Mouse (Mus musculus) CH12.LX (cell line): Measurements from ENCODE around the gene Efcab5. TPM values are rescaled to one million over a fixed set of nuclear protein-coding genes. Genes with fewer than 3 reads are reported as not detected.

Experiments
- DNase-seq: peaks from one replicate; pipeline ENCODE4 v3.0.0-alpha.2; 2013; ENCODE audit errors: extremely low read depth
- H3K27ac ChIP-seq: 2 replicates; pipeline ENCODE4 v1.5.1; 2012; ENCODE audit warnings: low read depth, mild to moderate bottlenecking, control low read depth, moderate library complexity; ENCODE audit not compliant: insufficient read depth
- H3K27me3 ChIP-seq: replicated peaks from 2 replicates; pipeline ENCODE3; 2012; ENCODE audit warnings: inconsistent platforms
- H3K36me3 ChIP-seq, 2 experiments: replicated peaks in 1 of 2; 2 replicates each; pipeline versions ENCODE3 to v1.6.1; 2012; ENCODE audit warnings: inconsistent platforms in 1 of 2, low read length in 1 of 2, mild to moderate bottlenecking in 1 of 2, mixed read lengths in 1 of 2, moderate library complexity in 1 of 2; ENCODE audit not compliant: control insufficient read depth in 1 of 2, insufficient read depth in 1 of 2
- H3K4me1 ChIP-seq, 2 experiments: 2 replicates each; pipeline ENCODE4 v1.6.1; 2012; ENCODE audit warnings: inconsistent platforms in 1 of 2, moderate library complexity in 1 of 2; ENCODE audit not compliant: insufficient read depth in 2 of 2, control insufficient read depth in 1 of 2
- H3K4me2 ChIP-seq: 2 replicates; pipeline ENCODE4 v1.6.1; 2012; ENCODE audit warnings: low read depth, mild to moderate bottlenecking, control low read depth; ENCODE audit not compliant: poor library complexity, insufficient read depth, severe bottlenecking
- H3K4me3 ChIP-seq, 3 experiments: fragments of 150-350 bp in 1 of 3; sonication (generic) in 1 of 3; replicated peaks in 1 of 3; 2 replicates each; pipeline versions ENCODE3 to v1.5.1; 2011 to 2012; ENCODE audit warnings: low read depth in 2 of 3, low read length in 2 of 3, mild to moderate bottlenecking in 2 of 3, moderate library complexity in 2 of 3, control low read depth in 1 of 3, improper control_type of control experiment in 1 of 3, inconsistent platforms in 1 of 3, mixed read lengths in 1 of 3; ENCODE audit not compliant: poor library complexity in 1 of 3
- H3K79me2 ChIP-seq: replicated peaks from 2 replicates; pipeline ENCODE4 v1.6.1; 2012; ENCODE audit warnings: mild to moderate bottlenecking, moderate library complexity; ENCODE audit not compliant: control insufficient read depth, poor library complexity, insufficient read depth, severe bottlenecking; ENCODE audit errors: extremely low read depth
- H3K9ac ChIP-seq: 2 replicates; pipeline ENCODE4 v1.6.1; 2012; ENCODE audit warnings: low read depth, mild to moderate bottlenecking, control low read depth, moderate library complexity; ENCODE audit not compliant: insufficient read depth
- H3K9me3 ChIP-seq: replicated peaks from 2 replicates; pipeline ENCODE3; 2012; ENCODE audit warnings: low read length, inconsistent platforms, mixed read lengths
- BHLHE40 ChIP-seq: IDR thresholded peaks from 2 replicates; pipeline ENCODE4 v1.6.1; 2011; ENCODE audit warnings: mild to moderate bottlenecking, low read depth, low read length, improper control_type of control experiment
- CHD1 ChIP-seq: IDR thresholded peaks from 2 replicates; pipeline ENCODE4 v1.6.1; 2012; ENCODE audit warnings: low read depth, low read length, improper control_type of control experiment, inconsistent platforms
- CHD2 ChIP-seq: IDR thresholded peaks from 2 replicates; pipeline ENCODE4 v1.6.1; 2011; ENCODE audit warnings: low read length, improper control_type of control experiment
- E2F4 ChIP-seq: IDR thresholded peaks from 2 replicates; pipeline ENCODE4 v1.6.1; 2011; ENCODE audit warnings: low read depth, low read length, improper control_type of control experiment; ENCODE audit not compliant: insufficient replicate concordance
- ELF1 ChIP-seq: IDR thresholded peaks from 2 replicates; pipeline ENCODE4 v1.6.1; 2014; ENCODE audit warnings: low read depth, mild to moderate bottlenecking, inconsistent platforms, low read length, improper control_type of control experiment
- ETS1 ChIP-seq: conservative IDR thresholded peaks from 2 replicates; pipeline ENCODE4 v1.6.1; 2012; ENCODE audit warnings: low read depth, mild to moderate bottlenecking, inconsistent platforms, low read length, improper control_type of control experiment, moderate library complexity
- GABPA ChIP-seq: IDR thresholded peaks from 2 replicates; pipeline ENCODE4 v1.6.1; 2012; ENCODE audit warnings: low read depth, low read length, improper control_type of control experiment, inconsistent platforms; ENCODE audit not compliant: insufficient replicate concordance
- HCFC1 ChIP-seq: IDR thresholded peaks from 2 replicates; pipeline ENCODE4 v1.6.1; 2012; ENCODE audit warnings: low read depth, mild to moderate bottlenecking, inconsistent platforms, low read length, improper control_type of control experiment
- IRF4 ChIP-seq: IDR thresholded peaks from 2 replicates; pipeline ENCODE4 v1.6.1; 2014; ENCODE audit warnings: low read depth, mild to moderate bottlenecking, inconsistent platforms, low read length, improper control_type of control experiment
- KAT2A ChIP-seq: IDR thresholded peaks from 2 replicates; pipeline ENCODE4 v1.6.1; 2012; ENCODE audit warnings: low read length, improper control_type of control experiment, inconsistent platforms; ENCODE audit not compliant: insufficient replicate concordance
- MAFK ChIP-seq: IDR thresholded peaks from 2 replicates; pipeline ENCODE4 v1.6.1; 2011; ENCODE audit warnings: low read length, improper control_type of control experiment; ENCODE audit not compliant: insufficient replicate concordance
- MAZ ChIP-seq: IDR thresholded peaks from 2 replicates; pipeline ENCODE4 v1.6.1; 2012; ENCODE audit warnings: low read depth, mild to moderate bottlenecking, inconsistent platforms, low read length, improper control_type of control experiment, moderate library complexity
- MEF2A ChIP-seq: IDR thresholded peaks from 2 replicates; pipeline ENCODE4 v1.6.1; 2014; ENCODE audit warnings: low read depth, mild to moderate bottlenecking, inconsistent platforms, low read length, improper control_type of control experiment, borderline replicate concordance
- MXI1 ChIP-seq: IDR thresholded peaks from 2 replicates; pipeline ENCODE4 v1.6.1; 2011; ENCODE audit warnings: mild to moderate bottlenecking, low read depth, low read length, improper control_type of control experiment
- NELFE ChIP-seq: IDR thresholded peaks from 2 replicates; pipeline ENCODE4 v1.6.1; 2011; ENCODE audit warnings: low read depth, low read length, improper control_type of control experiment
- NRF1 ChIP-seq: IDR thresholded peaks from 2 replicates; pipeline ENCODE4 v1.6.1; 2014; ENCODE audit warnings: low read depth, mild to moderate bottlenecking, inconsistent platforms, low read length, improper control_type of control experiment, moderate library complexity
- PAX5 ChIP-seq: IDR thresholded peaks from 2 replicates; pipeline ENCODE4 v1.6.1; 2012; ENCODE audit warnings: low read length, inconsistent platforms, mixed read lengths
- POLR2A ChIP-seq: IDR thresholded peaks from 2 replicates; pipeline ENCODE4 v1.6.1; 2011; ENCODE audit warnings: low read depth, mild to moderate bottlenecking, improper control_type of control experiment, low read length
- POLR2AphosphoS2 ChIP-seq: IDR thresholded peaks from 2 replicates; pipeline ENCODE4 v1.6.1; 2011; ENCODE audit warnings: low read depth, low read length, improper control_type of control experiment
- SIN3A ChIP-seq: IDR thresholded peaks from 2 replicates; pipeline ENCODE4 v1.6.1; 2012; ENCODE audit warnings: low read length, improper control_type of control experiment, inconsistent platforms
- TBP ChIP-seq: conservative IDR thresholded peaks from 2 replicates; pipeline ENCODE4 v1.6.1; 2011; ENCODE audit warnings: low read depth, low read length, improper control_type of control experiment
- TCF12 ChIP-seq: IDR thresholded peaks from 2 replicates; pipeline ENCODE4 v1.6.1; 2014; ENCODE audit warnings: low read depth, mild to moderate bottlenecking, inconsistent platforms, low read length, improper control_type of control experiment
- UBTF ChIP-seq: IDR thresholded peaks from 2 replicates; pipeline ENCODE4 v1.6.1; 2012; ENCODE audit warnings: low read depth, mild to moderate bottlenecking, inconsistent platforms, low read length, improper control_type of control experiment, moderate library complexity
- USF1 ChIP-seq: IDR thresholded peaks from 2 replicates; pipeline ENCODE4 v1.6.1; 2014; ENCODE audit warnings: low read depth, mild to moderate bottlenecking, inconsistent platforms, low read length, improper control_type of control experiment
- USF2 ChIP-seq: conservative IDR thresholded peaks from 2 replicates; pipeline ENCODE4 v1.6.1; 2011; ENCODE audit warnings: low read depth, low read length, improper control_type of control experiment
- ZMIZ1 ChIP-seq: IDR thresholded peaks from 2 replicates; pipeline ENCODE4 v1.6.1; 2012; ENCODE audit warnings: low read depth, mild to moderate bottlenecking, inconsistent platforms, low read length, improper control_type of control experiment
- dilution Hi-C: fragments of 300-500 bp; cut with MboI; formaldehyde crosslinking; loops from 2 replicates; pipeline ENCODE4 v1.14.3; 2020; ENCODE audit warnings: low sequenced_read_pairs; ENCODE audit not compliant: extremely low pct_unique_long_range_greater_than_20kb, extremely low pct_ligation_motif_present
- in situ Hi-C: fragments of 300-500 bp; cut with MboI; formaldehyde crosslinking; loops from 3 replicates; pipeline ENCODE4 v1.14.3; 2019; ENCODE audit warnings: low sequenced_read_pairs, low pct_ligation_motif_present, low pct_unique_long_range_greater_than_20kb, mixed read lengths
- polyA plus RNA-seq: library from polyadenylated mRNA; unstranded; fragments of >175 nt; gene quantifications from 2 replicates; pipeline ENCODE4 v1.2.1, GENCODE M21; 2012; ENCODE audit warnings: low read depth; ENCODE audit not compliant: insufficient read length
- total RNA-seq, 2 experiments: library from RNA; depleted of rRNA; stranded (reverse); fragments of 300-350 nt in 1 of 2; fragments of >200 nt in 1 of 2; gene quantifications; 2 replicates each; pipeline ENCODE4 v1.2.3; 2012 to 2014

Efcab5 gene
- total and polyA plus RNA-seq, 3 experiments: 0.24 to 0.43 (median 0.38) TPM

GRCm38 (mm10) chr11:77078273-77079134 is 110.3 kb downstream of the Efcab5 start, which contains the start of gene Nsrp1:
TSS of gene Nsrp1 (minus strand) at chr11:77078435.
- peak within 1 kb of the TSS; percentile 72 for H3K4me2 ChIP-seq
- peak within 1 kb of the TSS; percentile 81 to 89 (median 83) for H3K4me3 ChIP-seq
- dilution Hi-C loops (no loop called here), in situ Hi-C loops (no loop called here)
- H3K79me2 ChIP-seq: peaks cover 15% of the 10 kb centered on the region
- peak within 1 kb of the TSS; percentile 90 for H3K9ac ChIP-seq
- peaks cover 16 to 29% of the 10 kb centered on the region in 2 experiments for H3K36me3 ChIP-seq
- H3K4me1 ChIP-seq: peaks cover 0 to 28% of the 10 kb centered on the region in 2 experiments; a peak in 2 of 4 replicates
- no peaks in the 10 kb centered on the region for H3K9me3 ChIP-seq
- peak within 1 kb of the TSS; percentile 55 for H3K27ac ChIP-seq
- TF ChIP-seq POLR2A (peak; percentile 99), GABPA (peak; percentile 16; the same call in 1 of the 2 replicates), USF2 (no peak; the same call in 1 of the 2 replicates), ETS1 (peak; percentile 32; the same call in 1 of the 2 replicates), NRF1 (peak; percentile 61), TBP (peak; percentile 91), CHD1 (no peak), IRF4 (peak; percentile 68; the same call in 1 of the 2 replicates), ZMIZ1 (peak; percentile 95; the same call in 1 of the 2 replicates), TCF12 (peak; percentile 98), USF1 (no peak), POLR2AphosphoS2 (peak; percentile 97), MAFK (no peak), MXI1 (peak; percentile 60), KAT2A (peak; percentile 86; the same call in 1 of the 2 replicates), SIN3A (no peak; the same call in none of the 2 replicates), UBTF (0 out of 2 replicates have a peak, but pooled peaks have one; percentile 41), CHD2 (0 out of 2 replicates have a peak, but pooled peaks have one; percentile 36), PAX5 (no peak), MEF2A (peak; percentile 32; the same call in 1 of the 2 replicates), ELF1 (peak; percentile 96), E2F4 (no peak), NELFE (peak; percentile 96; the same call in 1 of the 2 replicates), BHLHE40 (peak; percentile 23; the same call in 1 of the 2 replicates), MAZ (no peak), HCFC1 (peak; percentile 93)
- DNase-seq: peak; percentile 97
- peaks cover 22% of the 10 kb centered on the region for H3K27me3 ChIP-seq
